Mouse (Mus musculus): Measurements from ENCODE around the gene Ctnnd1. TPM values are rescaled to one million over a fixed set of nuclear protein-coding genes. Genes with fewer than 3 reads are reported as not detected.
"Not testable (repeated sequence)": the region's sequence is repeated elsewhere in the genome, so short reads cannot be mapped to it uniquely, and the experiment has no call there.

Ctnnd1 gene
- total RNA-seq (2021): 10 to 100 TPM; 63.0 to 69.4 TPM

GRCm38 (mm10) chr2:84650464-84651195 lies at the start of gene Ctnnd1:
TSS of gene Ctnnd1 (minus strand) at chr2:84650765.
- DNase-seq: peak; percentile 82 to 83
- intact Hi-C loops (cut with DNase I): loop anchor here (1.0 kb wide), 2 partner anchors 11 to 15 kb away; no protein-coding TSS in a partner anchor

DNA sequence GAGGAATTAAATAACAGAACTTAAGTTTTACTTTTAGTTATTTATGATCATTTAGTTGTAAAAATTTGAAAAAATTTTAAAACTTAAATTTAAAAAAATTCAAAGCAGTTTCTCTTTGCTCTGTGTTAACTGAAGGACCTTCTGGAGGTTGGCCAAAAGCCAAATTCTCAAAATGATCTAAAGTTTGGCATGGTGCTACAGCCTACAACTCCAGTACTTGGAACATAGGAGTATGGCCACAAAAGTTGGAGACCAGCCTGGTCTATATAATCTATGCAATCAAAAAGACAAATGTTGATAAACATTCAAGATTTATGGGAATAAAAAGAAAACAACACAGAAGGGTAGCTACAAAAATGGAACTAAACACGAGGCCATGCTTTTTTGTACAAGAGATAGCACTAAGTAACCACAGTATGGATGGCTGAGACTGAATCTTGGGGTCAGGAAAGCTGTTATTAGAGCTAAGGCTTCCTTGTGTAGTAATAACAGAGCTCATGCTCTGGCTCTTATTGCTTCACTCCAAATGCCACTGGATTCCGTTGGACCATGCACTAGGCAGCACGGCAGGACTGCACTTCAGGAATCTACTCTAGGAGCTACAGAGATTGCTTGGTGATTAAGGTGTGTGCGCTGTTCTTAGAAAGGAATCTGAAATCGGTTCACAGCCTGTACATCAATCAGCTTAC lies 44.6 kb upstream of the Ctnnd1 start:
- intact Hi-C loops (cut with DNase I): no loop called here
- no peak for DNase-seq

- intact Hi-C loops (cut with DNase I): no loop called here
- no peak for DNase-seq
Observed at GRCm38 (mm10) chr2:84690050-84690449, 39.5 kb upstream of the Ctnnd1 start.

DNA sequence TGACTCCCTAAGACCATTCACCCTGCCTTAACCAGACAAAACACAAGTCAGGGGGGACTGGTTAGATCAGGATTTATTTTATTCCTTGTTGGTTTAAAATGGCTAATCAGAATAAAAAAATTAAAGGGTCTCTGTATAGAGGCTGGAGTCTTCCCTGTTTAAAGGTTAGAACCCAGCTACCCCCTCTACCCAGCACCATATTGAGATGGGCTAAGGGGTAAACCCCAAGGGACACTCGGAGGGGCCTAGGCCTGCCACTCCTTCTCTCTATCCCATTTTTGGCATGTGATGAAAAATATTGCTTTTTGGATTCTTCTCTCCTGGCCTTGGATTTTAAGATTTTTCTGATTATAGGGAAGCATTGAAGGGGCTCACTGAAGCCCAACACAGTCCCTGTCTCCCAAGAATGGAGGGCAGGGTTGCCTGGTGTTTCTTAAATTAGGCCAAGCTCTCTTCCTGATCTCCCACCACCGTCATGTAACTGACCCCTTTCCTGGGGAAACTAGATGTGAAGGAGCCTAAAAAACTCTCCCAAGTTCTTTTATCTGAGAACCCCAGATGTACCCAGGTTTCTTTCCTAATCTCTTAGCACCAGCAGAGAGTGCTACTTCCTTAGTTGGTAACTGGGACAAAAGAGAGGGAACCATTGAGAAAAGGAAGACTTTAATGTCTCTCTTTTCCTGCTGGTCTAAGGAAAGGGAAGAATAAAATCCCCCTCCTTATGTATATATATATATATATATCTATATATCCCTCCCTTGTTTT lies 37.7 kb upstream of the Ctnnd1 start:
- no peak for DNase-seq
- intact Hi-C loops (cut with DNase I): no loop called here

- intact Hi-C loops (cut with DNase I): no loop called here
- DNase-seq: no peak
Observed at GRCm38 (mm10) chr2:84682605-84683183, 32.1 kb upstream of the Ctnnd1 start.

GRCm38 (mm10) chr2:84679016-84679415 lies 28.5 kb upstream of the Ctnnd1 start, which contains the start of gene Tmx2:
TSS of gene Tmx2 (minus strand) at chr2:84679140.
- intact Hi-C loops (cut with DNase I): loop anchor here (2.0 to 5.0 kb wide), 2 partner anchors 36 to 118 kb away; partner anchors contain the start of genes Ube2l6 and Zdhhc5
- no peak for DNase-seq

- DNase-seq: peak; percentile 86 to 87
- intact Hi-C loops (cut with DNase I): loop anchor here (2.0 to 5.0 kb wide), 2 partner anchors 37 to 119 kb away; partner anchors contain the start of genes Ube2l6 and Zdhhc5
Observed at GRCm38 (mm10) chr2:84677968-84678880, 27.7 kb upstream of the Ctnnd1 start, which contains the start of the genes Gm28635 and Med19. TSS of gene Gm28635 (minus strand) at chr2:84678041. TSS of gene Med19 (plus strand) at chr2:84678402.

DNA sequence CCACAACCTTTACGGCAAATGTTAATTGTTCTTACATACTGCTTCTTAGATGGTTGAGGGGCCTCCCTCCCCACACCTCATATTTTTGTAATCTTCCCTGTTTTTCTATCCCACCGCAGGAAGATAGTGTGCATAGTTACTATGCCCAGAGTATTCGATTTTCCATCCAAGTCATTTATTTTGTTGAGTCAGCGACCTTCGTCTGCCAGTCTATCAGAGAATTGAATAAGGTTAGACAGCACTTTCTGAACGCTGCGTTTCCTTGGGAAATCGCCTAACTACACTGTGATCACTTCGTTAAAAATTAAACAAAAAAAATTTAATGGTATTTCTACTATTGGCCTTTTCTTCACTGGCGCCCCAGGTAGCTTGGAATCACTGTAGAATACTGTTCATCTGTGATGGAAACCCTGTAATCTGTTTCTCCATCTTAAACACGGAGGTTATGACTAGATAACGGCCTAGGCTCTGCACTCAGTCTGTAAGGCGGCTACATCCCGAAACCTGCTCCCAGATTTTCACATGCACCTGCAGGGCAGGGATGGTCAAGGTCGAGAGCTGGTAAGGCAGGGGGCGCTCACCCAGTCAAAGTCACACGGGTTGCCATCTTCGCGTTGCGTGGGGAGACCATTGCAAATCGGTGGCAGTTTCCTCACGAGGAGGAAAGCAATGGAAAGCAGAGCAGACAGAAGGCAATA lies 26.9 kb upstream of the Ctnnd1 start:
- intact Hi-C loops (cut with DNase I): loop anchor here (5.0 kb wide), 1 partner anchor 120 kb away; the partner anchor contains the start of gene Ube2l6
- no peak for DNase-seq

GRCm38 (mm10) chr2:84671535-84671934 lies 21.0 kb upstream of the Ctnnd1 start:
- intact Hi-C loops (cut with DNase I); DNase-seq: not testable (repeated sequence)

DNA sequence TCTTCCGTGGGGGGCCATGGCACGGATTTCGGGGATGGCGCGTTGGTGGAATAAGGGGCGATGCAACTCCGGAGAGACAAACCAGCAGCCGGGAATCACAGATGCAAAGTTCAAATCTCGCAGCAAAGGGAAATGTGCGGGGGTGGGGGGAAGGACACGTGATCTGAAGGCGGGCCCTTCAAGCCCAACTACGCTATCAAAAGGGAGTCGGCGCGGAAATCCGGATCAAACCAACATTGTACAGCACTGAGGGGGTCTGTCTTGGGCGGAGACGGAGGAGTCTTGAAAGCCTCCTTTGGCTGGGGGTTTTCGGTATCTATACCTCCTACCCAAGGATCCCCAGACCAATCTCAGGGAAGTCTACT lies 20.0 kb upstream of the Ctnnd1 start, which contains the start of gene Selenoh:
TSS of gene Selenoh (minus strand) at position 202 of the 365 bp plus-strand sequence.
- intact Hi-C loops (cut with DNase I): no loop called here
- peak; percentile 73 to 75 for DNase-seq

- intact Hi-C loops (cut with DNase I): loop anchor here (10.0 kb wide), 1 partner anchor 185 kb away; no protein-coding TSS in a partner anchor
- DNase-seq: peak in 1 of 2 experiments; percentile 15
Observed at GRCm38 (mm10) chr2:84669828-84670568, 19.4 kb upstream of the Ctnnd1 start.

GRCm38 (mm10) chr2:84666081-84666480 lies 15.5 kb upstream of the Ctnnd1 start:
- no peak for DNase-seq
- intact Hi-C loops (cut with DNase I): loop anchor here (10.0 kb wide), 1 partner anchor 181 kb away; no protein-coding TSS in a partner anchor

DNA sequence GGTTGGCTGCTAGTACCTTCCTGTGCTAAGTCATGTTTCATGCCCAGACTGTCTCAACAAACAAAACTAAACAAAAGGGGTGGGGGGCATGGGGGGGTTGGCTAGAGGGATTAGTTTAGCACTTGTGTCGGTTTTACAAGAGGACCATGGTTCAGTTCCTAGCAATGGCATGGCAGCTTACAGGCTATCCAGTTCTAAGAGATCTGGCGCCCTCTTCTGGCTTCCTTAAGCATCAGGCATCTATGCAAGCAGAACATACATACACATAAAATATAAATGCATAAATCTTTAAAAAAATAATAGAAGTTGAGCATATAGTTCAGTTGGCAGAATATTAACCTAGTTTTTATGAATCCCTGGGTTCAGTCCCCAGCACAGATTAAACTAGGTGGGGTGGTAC lies 12.3 kb upstream of the Ctnnd1 start:
- peak; percentile 52 to 65 for DNase-seq
- intact Hi-C loops (cut with DNase I): loop anchor here (1.0 to 10.0 kb wide), 2 partner anchors 106 to 178 kb away; no protein-coding TSS in a partner anchor

DNA sequence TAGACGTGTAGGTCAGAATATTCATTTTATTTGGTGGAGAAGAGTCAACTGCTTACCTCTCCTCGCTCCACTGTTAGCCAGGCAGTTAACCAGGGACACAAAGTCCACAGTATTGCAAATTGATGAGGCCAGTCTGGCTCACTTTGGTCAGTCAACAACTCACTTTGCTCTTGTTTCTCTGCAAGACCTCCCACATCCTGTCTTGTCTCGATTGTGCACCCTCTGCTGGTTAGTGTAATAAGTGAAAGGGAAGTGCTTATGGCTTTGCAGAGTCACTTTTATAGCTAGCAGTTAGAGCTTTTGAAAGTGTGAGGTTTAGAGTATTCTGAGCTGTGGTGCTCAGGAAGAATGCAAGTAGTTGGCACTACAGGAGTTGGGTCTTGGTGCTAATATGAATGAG lies 9.7 kb upstream of the Ctnnd1 start:
- peak; percentile 44 to 49 for DNase-seq

GRCm38 (mm10) chr2:84658806-84659205 lies 8.2 kb upstream of the Ctnnd1 start, which contains the start of gene Btbd18:
TSS of gene Btbd18 (plus strand) at chr2:84659079.
- intact Hi-C loops (cut with DNase I): no loop called here
- DNase-seq: no peak

More for the DNA sequence above, 9.7 kb upstream of the Ctnnd1 start:
- intact Hi-C loops (cut with DNase I): loop anchor here (2.0 to 10.0 kb wide), 3 partner anchors 41 to 205 kb away; no protein-coding TSS in a partner anchor

DNA sequence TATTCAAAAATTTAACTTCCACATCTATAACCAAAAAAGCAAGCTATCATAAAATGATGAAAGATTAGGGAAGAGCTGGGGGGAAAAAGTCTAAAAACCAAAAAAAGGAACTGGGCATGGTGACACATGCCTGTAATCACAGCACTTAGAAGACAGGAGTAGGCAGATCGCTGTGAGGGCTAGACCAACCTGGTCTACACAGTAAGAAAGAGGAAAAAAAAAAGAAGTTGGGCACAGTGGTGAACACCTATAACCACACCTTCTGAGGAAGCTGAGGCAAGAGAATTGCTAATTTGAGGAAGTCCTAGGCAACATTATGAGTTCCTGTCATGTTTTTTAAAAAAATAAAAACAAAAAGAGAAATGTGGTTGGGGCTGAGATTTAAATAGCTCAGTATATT lies 5.3 kb upstream of the Ctnnd1 start:
- intact Hi-C loops (cut with DNase I): loop anchor here (1.0 kb wide), 1 partner anchor 39 kb away; no protein-coding TSS in a partner anchor
- no peak for DNase-seq

GRCm38 (mm10) chr2:84653354-84653753 lies 2.8 kb upstream of the Ctnnd1 start:
- DNase-seq: no peak
- intact Hi-C loops (cut with DNase I): no loop called here
